Mouse (Mus musculus): Measurements from ENCODE around the gene Spef1. TPM values are rescaled to one million over a fixed set of nuclear protein-coding genes. Genes with fewer than 3 reads are reported as not detected.
"Not testable (repeated sequence)": the region's sequence is repeated elsewhere in the genome, so short reads cannot be mapped to it uniquely, and the experiment has no call there.

Gene Spef1
- total RNA-seq (2021): 1 to 10 TPM; 3.8 to 4.5 TPM
- long read RNA-seq, experiment 1, partial matches to known transcripts: 0 of 4 reads
- long read RNA-seq, experiment 1, other reads (novel, unspliced or antisense): 4 of 4 reads
- long read RNA-seq, experiment 2, partial matches to known transcripts: 0 of 6 reads
- long read RNA-seq, experiment 2, other reads (novel, unspliced or antisense): 2 of 6 reads

DNA sequence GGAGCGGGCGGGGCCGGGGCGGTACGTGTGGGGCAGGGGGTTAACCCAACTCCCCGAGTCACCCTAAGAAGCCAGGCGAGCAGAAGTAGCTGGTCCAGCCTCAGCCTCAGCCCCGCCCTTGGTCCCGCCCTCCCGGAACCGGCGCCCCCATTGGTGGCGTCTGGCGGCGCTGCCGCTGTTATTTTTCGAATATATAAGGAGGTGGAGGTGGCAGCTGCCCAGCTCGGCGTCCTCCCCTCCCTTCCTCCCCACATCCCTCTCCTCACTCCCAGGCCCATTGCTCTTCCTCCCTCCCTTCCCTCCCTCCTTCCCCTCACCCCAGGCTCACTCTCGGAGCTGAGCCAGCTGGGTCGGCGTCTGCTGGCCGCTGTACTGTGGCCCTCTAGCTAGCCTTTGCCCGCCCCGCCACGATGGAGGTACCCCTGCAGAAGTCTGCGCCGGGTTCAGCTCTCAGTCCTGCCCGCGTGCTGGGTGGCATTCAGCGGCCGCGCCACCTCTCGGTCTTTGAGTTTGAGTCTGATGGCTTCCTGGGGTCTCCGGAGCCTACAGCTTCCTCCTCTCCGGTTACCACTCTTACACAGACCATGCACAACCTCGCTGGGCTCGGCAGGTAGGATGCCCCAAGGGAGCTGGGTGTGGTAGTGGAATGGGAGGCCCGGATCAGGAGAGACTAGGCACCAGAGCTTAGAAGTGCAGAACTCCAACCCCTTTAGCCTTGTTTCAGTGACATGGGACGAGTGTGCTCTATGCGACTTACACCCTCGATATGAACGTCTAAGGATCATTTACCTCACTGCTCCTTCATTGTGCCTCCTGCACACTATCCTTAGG is at the start of gene Spef1, which contains the start of gene Cdc25b:
Gene Spef1, minus strand, starts transcription at position 512 of the 831 bp plus-strand sequence.
Gene Cdc25b, plus strand, starts transcription at position 179 of the 831 bp plus-strand sequence.
- peak; percentile 87 for DNase-seq

DNA sequence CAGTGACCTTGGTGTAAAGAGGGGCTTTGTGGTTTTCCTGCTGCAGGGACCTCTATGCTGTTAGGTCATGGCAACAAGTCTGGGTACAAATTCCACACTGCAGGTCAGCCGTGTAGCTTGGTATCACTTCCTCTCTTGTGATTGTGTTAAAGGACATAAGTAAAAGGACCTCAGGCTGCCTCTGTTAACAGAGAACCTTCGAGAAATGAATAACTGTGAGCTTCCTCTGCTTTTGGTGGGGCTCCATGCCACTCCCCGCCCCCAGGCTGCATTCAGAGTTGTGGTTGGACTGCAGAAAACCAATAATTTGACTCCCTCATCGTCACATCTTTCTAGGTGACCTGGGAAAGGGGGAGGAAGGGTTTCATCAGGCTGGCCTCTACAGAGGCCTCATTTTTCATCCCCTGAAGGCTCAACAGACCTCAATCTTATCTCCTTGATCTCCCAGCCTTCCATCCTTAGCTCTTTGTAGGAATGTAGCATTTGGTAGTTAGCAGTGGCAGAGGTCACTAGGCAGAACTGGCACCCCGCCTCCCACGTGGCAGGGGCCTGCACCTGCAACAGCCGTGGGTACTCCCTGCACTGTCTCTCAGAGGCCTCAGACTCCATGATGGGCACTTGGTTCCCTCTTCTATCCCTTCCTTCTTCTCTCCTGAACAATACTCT is 48.0 kb upstream of the Spef1 start:
- DNase-seq: no peak

DNA sequence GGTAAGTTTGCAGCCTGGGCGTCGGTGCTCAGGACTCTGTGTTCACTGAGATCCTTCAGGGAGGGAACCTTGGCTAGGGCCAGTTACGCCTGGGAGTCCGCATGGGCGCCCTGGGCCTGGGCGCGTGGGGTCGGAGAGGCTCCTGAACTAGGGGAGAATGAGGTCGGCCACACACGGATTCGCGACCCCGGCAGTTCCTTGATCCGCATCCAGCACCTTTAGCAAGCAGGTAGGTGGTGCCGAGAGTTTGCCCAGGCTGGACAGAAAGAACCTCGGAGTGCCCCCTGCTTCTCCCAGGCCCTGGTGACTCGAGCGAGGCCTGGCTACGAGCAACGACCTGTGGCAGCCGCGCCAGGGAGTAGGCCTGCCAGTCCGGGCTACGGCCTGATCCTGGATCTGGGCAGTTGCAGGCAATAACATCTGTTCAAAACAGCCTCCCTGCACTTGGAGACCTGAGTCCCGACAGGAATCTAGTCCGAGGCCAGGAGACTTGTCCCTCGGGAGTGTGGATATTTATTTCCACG is 47.1 kb upstream of the Spef1 start:
- DNase-seq: peak; percentile 46

DNA sequence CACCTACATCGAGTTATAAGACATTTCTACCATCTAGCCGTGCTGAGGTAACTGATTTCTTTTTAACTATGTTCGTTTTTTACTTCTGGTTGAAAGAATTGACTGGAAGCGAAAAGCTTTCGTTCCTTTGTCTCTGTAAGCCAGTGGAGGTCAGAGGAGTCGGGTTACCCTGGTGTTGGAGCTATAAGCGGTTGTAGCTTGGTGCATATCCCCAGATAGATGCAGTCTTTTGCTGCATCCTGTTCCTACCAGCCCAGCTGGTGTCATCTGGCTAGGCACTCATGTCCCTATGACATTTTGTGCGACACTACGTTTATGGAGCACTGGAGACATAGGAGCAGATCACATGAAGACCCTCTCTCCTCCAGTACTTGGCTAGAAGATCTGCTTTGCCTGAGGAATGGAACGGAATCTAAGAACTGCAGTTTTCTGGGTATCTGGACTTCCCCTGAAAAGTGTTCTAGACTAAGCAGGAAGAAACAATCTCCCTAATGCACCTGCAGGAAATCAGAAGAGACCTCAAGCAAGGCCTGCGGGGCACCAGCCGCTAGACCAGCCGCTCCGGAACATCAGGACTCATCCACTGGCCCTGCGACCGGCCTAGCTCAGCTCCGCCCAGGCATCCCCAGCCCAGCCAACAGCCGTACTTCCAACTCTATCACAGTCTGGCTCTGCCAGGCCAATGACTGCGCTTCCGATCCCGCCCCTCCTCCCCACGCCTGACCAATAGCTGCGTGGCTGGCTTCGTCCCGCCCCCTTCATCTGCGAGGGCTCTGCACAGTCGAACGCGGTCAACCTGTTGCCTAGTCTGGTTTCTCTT is 46.4 kb upstream of the Spef1 start, which contains the start of gene Mavs:
Gene Mavs, plus strand, starts transcription at position 757 of the 820 bp plus-strand sequence.
- DNase-seq: peak; percentile 93

DNA sequence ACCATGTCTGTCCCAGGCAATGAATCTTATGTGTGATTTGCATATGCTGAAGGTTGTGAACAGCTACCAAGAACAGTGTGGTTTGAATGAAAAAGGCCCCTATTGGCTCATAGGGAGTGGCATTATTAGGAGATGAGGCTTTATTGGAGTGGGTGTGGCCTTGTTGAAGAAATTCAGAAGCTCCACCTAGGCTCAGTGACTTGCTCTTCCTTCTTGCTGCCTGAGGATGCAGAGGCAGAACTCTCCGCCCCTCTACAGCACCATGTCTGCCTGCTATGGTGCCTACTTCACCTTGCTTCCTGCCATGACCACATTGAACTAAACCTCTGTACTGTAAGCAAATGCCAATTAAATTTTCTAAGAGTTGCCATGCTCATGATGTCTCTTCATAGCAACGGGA is 45.5 kb upstream of the Spef1 start:
- DNase-seq: no peak

DNA sequence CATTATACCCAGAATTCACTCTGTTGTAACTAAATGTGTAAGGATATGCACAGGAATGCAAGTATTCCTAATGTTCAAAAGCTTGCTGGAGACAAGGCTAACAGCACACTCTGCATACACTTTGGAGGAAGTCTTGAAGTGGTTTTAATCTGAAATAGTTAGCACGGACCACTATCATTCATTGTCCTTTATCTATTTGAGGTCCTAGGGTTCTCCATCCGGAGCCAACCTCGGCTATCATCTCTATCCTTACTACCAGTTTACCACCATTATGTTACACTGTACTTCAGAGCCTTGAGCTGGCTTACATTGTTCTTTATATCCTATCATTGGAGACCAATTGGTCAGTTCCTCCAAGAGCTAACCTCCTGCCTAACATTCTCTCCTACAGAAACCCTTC is 40.2 kb upstream of the Spef1 start:
- no peak for DNase-seq

DNA sequence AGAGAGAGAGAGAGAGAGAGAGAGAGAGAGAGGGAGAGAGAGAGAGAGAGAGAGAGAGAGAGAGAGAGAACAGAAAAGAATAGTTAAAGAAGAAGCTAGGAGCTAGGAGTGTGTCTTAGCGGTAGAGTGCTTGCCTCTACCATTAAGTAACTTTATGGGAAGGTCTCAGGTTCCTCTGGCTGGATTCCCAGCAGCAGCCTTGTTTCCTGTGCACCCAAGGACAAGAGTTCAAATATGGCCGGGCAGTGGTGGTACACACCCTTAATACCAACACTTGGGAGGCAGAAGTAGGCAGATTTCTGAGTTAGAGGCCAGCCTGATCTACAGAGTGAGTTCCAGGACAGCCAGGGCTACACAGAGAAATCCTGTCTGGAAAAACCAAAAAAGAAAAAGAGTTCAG is 39.6 kb upstream of the Spef1 start:
- not testable (repeated sequence) for DNase-seq

DNA sequence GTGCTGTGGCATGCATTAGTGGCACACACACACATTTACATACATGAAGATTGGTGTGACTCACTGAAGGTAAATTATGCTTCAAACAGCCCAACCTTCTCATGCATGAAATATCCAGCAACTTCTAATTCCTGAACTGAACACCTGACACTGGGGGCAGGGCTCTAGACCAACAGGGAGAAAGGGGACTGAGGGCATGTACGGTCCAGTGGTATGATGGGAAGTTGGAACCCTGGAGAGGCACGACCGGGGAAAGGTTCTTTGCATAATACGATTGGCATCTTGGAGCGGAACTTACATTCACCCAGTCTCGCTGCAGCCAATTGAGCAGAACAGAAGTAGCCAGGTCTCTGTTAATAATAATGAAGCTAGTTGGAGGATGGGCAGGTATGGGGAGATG is 38.1 kb upstream of the Spef1 start:
- no peak for DNase-seq

DNA sequence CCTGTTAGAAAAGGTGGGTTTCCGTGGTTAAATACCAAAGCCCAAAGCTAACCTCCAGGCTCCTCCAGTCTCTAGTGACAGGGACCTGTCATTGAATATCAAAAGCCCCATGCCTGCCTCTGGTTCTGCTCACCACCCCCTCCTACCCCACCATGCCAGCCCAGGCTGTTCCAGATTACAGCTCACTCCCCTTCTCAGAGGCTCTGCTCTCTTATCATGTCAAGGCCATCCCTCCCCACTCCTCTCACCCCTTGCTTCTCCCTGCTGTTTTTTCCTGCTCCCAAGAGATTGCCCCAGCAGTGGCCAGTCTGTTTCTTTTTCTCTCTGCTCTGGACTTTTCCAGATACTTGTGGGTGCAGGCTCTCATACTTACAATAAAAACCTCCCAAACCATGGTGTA is 36.5 kb upstream of the Spef1 start:
- no peak for DNase-seq

DNA sequence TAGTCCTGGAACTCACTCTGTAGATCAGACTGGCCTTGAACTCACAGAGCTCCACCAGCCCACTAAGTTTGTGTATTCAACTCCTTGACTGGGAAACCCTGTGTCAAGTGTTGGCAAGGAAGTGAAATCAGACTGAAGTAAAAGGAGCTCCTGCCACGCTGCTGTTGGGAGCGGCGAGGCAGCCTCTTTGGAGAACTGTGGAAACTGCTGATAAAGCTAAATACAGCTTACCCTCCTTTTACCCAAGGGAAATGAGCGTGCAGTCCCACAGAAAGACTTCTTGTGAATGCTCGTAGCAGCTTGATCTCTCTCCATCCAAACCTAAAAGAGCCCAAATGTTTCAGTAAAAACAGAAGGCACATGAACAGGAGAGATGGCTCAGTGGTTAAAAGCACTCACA is 35.5 kb upstream of the Spef1 start:
- DNase-seq: no peak

DNA sequence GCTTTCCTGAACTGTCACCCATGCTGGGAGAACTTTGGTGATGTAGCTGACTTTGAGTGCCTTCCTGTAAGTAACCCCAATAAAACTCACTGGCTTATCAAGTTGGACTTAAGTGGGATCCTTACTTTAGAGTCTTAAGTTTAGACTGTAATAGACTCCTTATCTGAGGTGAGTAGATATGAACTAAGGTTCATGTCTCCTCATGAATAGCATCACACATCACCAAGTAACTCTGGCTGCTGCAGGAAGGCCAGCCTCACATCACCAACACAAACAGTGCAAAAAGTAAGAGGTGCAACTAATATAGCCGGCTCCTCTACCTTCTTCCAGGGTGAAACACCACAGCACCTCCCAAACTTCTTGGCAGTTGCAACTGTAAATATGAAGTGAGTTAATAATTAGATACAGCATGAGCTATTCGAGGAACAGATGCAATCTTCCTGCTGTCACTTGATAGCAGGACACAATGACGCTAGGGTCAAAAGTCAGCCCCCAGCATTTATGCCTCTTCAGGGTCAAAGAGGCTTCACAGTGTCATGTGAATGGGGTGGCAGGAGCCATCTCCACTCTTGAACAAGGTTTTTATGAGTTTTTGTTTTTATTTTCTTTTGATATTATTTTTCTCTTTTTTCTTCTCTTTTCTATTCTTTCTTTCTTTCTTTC is 34.9 kb upstream of the Spef1 start:
- DNase-seq: no peak

DNA sequence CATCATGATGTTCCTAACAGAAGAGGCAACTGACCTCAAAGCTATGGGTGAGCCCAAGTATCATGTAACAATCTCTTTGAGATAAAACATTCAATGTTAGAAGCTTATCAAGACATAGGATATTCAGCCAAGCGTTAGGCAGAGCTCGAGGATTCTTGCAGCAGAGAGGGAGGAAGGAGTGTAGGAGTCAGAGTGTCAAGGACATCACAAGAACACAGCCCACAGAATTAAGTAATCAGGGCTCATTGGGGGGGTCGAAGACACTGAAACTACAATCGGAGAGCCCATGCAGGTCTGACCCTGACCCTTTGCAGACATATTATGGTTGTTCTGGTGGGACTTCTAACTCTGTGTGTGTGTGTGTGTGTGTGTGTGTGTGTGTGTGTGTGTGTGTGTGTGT is 32.9 kb upstream of the Spef1 start:
- no peak for DNase-seq

DNA sequence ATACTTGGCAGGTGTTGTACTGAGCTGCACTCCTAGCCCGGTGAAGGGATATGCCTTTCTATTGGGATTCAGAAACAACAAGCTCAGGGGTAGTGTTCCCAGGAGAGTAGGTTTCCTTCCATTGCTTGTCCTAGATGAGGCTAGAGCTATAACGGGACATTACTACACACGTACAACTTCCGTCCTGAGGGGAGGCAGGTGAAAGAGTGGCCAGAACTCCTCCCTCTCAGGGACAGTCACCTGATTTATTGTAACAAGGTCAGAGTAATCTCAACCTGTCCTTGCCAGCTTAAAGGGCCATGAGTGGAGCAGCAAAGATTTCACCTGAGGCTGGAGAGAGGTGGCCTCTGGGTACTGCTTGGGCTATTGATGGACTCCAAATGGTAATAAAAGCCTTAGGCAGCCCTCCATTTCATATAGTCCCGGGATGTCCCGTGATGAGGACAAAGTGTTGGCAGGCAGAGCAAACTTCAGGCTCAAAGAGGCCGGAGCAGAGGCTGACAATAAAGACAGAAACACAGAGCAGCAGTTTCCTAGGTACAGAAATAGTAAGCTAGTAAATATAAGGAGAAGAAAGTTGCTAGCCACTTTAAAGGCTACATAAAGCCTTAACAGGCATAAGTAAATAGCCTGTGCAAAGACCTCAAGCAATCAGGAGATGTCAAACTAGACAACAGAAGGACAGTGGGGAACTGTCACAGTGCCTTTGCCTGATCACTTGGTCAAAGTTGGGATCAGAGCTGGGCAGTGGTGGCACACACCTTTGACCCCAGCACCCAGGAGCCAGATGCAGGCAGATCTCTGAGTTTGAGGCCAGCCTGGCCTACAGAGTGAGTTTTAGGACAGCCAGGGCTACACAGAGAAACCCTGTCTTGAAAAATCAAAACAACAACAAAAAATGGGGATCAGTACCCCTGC is 29.1 kb upstream of the Spef1 start:
- no peak for DNase-seq

DNA sequence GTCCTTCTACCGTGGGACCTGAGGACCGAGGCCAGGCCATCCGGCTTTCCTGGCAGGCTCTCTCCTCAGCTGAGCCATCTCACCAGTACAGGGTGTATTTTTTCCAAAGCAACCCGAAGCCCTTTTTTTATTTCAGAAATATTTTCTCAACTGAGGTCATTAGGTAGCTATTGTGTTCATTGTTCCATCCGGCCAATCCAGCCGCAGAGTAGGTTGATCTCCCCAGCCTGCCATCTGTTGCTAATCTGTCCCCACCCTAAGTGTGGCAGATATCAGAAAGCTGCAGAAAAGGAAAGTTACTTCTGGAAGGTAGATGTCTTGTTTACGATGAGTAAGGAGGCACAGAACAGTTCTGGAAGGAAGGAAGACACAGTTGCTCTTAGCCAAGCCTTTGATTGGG is 26.7 kb upstream of the Spef1 start:
- DNase-seq: no peak

DNA sequence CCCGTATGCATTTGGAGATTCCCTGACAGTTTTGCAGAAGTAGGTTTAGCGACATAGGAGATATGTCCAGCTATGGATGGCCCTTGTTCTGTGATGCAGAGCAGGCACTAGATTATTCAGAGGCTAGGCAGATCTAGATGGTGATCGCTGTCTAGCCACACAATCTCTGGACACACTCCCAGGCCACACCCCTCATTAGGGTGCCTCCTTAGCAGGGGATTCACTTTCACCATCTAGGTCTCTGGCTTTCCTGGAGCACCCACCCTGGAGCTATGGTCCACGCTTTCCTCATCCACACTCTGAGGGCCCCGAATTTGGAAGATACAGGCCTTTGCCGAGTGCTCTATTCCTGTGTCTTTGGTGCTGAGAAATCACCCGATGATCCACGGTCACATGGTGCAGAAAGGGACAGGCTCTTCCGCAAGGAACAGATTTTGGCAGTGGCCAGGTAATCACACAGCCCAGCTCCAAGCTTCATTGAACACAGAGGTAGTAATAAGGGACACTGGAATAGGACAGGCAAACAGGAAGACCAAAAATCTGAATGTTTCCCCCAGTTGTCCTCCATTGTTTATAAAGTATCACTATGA is 24.0 kb upstream of the Spef1 start:
- peak; percentile 30 for DNase-seq

DNA sequence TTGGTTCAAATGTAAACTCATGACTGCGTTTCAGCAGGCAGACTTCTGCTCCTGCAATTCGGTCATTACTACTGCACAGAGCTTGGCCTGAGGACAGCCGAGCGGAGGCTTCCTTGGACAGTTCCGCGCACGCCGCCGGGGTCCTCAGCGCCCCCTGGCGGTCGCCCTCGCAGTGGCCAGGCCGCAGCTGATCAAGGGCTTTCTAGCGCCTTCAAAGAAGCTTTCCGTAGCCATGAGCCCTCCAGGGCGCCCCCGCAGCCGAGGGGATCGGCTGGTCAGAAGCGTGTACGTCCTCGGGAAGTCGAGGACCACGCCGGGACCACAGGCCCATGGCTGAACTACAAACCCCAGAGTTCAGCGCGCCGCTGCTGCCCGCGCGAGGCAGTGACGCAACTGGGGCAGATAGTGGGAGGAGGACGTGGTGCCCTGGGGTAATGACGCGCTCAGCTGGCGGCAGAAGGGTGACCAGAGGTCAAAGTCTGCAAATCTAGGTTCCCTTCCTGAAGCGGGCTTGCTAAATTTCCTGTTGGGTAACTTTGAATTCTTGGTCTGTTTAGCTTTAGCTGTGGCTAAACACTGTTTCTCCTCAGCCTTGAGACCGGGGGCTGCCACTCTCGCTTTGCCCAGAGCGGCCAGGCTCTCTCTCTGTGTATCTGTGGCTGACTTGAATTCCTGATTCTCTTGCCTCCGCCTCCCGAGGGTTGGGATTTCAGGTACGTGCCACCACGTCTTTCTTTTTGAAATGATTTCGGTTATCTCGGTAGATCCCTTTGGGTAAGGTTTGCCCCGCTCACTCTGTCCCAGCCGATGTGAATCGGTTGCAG is 23.1 kb upstream of the Spef1 start:
- DNase-seq: peak; percentile 93

DNA sequence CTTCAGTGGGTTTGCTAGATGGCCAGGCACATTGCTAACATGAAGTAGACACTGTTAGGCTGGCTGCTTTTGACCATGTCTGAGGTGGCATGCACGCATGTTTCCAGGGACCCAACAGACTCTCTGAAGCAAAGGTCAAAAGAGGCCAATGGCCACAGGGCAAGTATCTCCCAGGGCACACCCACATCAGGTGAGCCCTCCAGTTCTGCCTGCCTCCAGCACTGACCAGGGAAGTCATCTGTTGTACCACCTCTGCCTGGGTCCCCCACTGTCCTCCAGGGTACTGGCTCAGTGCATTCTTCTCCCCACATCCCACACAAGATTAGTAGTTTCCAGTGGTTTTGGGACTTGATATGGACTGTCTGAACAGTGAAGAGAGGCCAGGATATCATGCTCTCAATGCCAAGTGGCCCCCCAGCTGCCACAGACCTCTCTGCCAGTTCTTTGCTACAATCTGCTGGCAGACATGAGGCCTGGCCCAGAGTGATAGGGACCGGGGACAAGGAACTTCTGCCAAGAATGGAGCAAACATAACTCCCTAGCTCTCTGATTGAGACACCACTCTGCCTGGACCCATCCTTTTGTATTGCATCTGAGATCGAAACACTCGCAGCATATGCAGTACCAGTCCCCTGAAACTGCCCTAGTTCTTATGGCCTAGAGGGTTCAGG is 22.2 kb upstream of the Spef1 start:
- peak; percentile 22 for DNase-seq

DNA sequence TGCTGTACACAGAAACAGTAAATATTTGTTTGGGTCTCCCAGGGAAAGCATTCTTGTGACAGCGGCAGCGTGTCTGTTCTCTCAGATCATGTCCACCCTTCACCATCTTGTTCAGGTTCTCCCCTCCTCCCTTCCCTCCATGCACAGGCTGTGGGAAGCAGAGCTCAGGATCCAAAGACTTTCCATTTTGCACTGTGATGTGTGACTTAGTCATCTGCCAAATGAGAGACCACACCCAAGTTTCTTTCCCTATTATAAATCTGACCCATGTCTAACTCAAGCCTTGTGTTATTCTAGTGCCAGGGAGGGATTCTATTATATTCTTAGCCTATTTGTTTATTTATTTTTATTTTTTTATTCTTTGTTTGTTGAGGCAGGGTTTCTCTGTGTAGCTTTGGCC is 21.3 kb upstream of the Spef1 start:
- DNase-seq: no peak

Measured in gastrocnemius, postnatal 10 days (tissue).